Mouse (Mus musculus) spleen, postnatal 10 days (tissue): ENCODE measurements around the gene Egln1.

Experiments
- DNase-seq, 2 experiments: peaks; one replicate each; pipeline ENCODE4 v3.0.0; 2021 to 2022; ENCODE audit warnings: low spot score in 2 of 2

Gene Egln1

DNA sequence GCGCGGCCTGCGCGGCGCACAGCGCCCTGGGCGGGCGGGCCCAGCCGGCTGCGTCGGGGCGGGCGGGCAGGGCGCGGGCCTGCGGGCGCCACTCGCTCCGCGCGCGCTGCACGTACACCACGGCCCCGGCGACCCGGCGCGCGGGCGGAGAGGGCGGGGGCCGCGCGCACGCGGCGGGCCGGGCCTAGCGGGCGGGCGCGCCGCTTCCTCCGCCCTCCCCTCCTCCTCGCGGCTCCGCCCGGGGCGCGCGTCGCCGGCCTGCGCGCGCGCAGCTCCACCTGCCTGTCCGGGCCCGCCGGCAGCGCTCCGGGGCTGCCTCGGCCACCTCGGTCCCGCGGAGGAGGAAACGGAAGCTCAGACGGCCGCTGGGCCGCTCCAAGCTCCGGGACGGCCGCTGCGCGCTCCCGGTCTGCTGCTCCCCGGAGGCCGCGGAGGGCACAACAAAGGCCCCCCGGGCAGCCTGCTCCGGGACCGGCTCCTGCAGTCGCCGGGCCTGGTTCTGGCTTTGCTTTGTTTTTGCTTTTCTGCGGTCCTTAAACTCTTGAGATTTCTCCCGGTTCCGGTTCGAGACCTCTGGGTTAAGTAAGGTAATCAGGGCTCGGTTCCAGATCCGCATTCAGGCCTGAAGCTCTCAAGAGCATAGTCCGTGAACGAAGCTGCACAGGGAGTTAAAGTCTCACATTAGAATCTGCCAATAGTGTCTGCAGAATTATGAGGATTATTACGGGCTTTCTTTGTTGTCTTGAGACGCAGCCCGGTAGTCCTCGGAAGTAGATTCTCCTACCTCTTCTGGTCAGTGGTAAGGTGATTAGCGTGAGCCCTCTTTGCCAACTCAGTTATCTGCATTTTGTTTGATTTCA is at the start of gene Egln1:
Gene Egln1 (minus strand): TSS at position 116 of the 860 bp plus-strand sequence.
- DNase-seq = peak; percentile 67 to 76

- DNase-seq = no peak
Observed at GRCm38 (mm10) chr8:124995776-124996175, 46.7 kb upstream of the Egln1 start.

DNA sequence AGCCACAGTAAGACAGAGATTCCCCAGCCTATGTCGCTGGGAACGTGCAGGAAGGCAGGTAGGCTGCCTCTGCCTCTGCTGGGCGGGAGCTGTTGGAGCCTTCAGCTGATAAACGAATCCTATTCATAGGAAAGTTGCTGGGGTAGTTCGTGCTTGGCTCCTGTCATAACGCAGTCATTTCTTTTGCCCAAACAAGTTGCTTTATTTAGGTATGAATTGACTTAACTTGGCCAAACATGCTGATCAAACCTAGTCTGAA is 42.5 kb upstream of the Egln1 start:
- DNase-seq = no peak

GRCm38 (mm10) chr8:124990923-124991667 is 42.0 kb upstream of the Egln1 start:
- no peak for DNase-seq

DNA sequence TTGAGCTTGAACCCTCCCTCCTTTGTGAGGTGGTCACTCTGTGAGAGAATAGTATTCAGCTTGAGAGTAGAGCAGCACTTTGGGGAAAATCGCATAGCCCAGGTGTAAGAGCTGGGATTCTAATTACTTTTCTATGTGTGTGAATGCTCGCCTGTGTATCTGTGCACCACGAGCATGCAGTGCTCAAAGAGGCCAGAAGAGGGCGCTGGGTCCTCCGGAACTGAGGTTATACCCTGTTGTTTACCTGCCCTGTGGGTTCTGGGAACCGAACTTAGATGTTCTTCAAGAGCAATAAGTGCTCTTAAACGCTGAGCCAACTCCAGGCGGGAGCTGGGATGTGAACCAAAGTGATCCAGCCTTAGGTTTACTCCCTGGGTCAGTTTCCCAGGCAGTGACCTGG is 31.7 kb upstream of the Egln1 start:
- DNase-seq = peak in 1 of 2 experiments; percentile 24

DNA sequence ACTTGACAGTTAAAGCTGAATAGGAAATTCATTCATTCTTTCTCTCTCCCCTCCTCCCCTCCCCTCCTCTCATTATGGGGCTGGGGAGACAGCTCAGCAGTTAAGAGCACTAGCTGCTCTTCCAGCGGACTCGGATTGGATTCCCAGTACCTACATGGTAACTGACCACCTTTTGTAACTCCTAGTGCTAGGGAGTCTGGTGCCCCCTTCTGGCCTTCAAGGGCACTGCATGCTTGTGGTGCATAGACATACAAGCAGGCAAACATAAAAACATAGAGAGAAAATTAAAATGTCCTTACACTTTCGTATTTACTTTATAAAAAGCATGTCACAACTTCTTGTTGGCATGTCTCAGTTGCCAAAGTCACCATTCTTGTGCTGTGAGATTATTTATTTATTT is 30.9 kb upstream of the Egln1 start:
- DNase-seq = peak in 1 of 2 experiments; percentile 37

- DNase-seq = no peak
Observed at GRCm38 (mm10) chr8:124978026-124978425, 28.9 kb upstream of the Egln1 start.

GRCm38 (mm10) chr8:124976211-124976610 is 27.1 kb upstream of the Egln1 start:
- DNase-seq = no peak

GRCm38 (mm10) chr8:124974254-124974653 is 25.1 kb upstream of the Egln1 start:
- no peak for DNase-seq

GRCm38 (mm10) chr8:124973221-124973620 is 24.1 kb upstream of the Egln1 start:
- no peak for DNase-seq

DNA sequence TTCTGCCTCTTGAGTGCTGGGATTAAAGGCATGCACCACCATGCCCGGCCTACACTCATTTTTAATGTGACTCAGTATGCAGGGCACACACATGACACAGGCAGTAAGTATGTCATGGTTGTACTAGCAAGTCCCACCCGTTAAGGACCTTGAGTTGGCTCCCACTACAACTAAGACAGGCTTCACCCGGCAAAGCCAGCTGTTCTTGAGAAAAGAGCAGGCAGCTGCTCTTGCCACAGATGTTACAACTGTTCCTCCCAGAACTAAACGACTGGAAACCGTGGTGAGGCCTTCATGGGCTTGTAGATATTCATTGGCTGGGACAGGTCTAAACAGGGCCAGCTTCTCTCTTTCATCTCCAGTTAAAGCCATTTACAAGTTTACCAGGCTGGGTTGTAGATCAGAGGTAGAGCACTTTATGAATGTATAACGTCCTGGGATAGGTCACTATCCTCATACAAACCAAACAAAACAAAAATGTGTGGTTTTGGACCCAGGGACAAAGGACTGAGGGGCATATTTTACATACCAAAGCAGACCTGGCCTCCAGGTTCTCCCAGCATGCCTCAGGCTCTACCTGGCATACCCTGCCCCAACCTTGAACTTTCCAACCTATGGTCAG is 21.3 kb upstream of the Egln1 start:
- DNase-seq = no peak

- no peak for DNase-seq
Observed at GRCm38 (mm10) chr8:124964966-124965365, 15.8 kb upstream of the Egln1 start.

GRCm38 (mm10) chr8:124963246-124963645 is 14.1 kb upstream of the Egln1 start:
- no peak for DNase-seq

DNA sequence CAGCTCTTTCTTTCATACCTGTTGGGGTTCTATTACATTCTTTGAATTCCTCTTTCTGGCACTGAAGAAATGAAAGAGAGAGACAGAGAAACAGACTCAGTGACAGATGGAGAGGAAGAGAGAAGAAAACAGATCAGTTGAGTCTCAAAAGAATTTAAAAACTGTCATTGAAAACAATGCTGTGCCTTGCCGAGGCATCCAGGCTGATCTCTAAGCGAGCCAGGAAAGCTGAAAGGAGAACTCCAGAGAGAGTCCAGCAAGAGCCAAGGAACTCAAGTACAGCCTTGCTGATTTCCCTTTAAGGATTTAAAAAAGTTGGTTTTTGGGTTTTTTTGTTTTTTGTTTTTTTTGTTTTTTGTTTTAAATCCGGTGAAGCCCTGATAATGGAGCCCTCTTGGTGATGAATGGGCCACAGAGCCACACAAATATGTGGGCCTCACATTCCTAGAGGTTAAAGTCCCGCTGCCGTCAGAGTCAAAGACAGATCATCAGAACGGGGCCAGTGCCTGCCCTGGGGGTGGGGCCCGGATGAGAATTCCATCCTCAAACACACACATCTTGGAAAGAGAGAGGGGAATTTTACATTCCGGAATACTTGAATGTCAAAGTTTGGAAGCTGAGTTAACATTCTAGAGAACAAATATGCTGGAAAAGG is 11.2 kb upstream of the Egln1 start:
- no peak for DNase-seq

DNA sequence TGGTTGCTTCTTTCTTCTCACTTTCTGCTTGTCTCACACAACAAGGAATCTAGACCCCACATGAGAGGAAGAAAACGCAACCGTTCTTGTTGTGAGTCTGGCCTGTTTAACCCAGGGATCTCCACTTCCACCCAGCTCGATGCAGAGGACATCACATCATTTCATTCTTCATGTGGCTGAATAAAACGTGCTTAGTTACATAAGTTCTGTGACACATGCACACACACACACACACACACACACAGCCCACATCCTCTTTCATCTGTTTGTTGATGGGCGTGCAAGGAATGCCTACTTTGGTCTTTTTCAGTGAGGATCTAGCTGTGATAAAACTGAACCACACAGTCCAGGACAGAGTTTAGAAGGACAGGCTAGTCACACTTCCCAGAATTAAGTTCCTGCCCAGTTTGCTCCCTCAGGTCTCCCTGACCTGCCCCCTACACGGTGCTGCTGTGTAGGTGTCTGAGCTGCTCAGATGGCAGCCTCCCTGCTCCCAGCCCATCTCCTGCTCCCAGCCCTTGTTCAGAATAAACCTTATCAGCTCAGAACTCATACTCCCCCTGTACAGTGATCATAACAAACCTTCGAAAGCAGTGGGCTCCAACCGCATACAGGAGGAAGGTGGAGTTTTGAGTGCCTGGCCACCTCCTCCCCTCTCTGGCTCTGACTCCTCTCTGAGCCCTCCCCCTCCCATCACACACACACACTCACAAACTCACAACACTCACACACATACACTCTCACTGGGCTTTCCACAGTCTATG is 10.5 kb upstream of the Egln1 start:
- no peak for DNase-seq

GRCm38 (mm10) chr8:124954572-124955082 is 5.5 kb upstream of the Egln1 start:
- DNase-seq = no peak

DNA sequence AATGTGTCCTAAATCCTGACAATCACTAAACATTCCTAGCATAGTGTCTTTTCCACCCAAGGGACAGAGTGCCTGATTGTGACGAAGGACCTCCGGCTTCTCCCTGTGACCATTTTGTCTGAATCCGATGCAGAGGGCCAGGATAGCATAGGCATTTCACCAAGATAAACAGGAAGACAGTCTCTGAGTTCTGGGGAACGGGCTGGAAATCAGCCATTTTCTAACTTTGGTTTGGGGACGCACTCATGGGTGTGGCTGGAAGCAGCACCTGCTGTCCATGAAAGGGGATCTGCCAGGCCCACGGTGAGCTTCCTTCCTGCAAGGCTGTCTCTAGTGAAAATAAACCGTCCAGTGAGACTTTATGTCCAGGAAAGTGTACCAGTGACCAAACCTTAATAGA is 4.1 kb upstream of the Egln1 start:
- no peak for DNase-seq

DNA sequence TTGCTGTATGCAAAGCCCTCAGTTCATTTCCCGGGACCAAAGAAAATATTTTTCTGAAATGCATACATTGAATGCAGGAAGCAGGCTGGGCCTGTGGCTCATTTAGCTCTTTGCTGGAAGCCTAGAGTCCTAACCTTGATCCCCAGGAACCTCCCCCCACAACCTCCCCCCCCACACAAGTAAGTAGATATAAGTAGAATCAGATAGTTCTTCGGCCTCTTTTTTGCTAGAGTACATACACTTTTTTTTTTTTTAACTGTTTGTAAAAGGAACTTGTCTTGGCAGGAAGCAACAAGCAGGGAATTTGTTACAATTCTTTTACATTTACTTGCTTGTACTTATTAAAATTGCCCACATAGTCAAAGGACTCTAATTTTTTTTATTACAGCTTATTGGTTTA is 1.7 kb upstream of the Egln1 start:
- DNase-seq = no peak

DNA sequence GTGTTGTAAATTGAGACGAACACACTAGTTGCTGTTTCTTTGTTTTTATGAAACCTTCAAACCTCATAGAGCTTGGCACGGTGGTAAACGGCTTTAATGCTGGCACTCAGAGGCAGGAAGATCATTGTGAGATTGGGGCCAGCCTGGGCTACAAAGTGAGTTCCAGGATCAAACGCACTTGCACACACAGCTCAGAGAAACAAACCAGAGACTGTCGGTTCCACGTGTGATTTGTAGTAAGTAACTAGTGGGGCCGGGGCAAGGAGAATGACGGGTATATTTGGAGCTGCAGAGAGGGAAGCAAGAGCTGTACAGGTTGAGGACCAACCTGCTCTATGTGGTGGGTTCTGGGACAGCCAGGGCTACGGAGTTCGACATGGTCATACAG is 939 bp upstream of the Egln1 start:
- peak in 1 of 2 experiments; percentile 10 for DNase-seq

DNA sequence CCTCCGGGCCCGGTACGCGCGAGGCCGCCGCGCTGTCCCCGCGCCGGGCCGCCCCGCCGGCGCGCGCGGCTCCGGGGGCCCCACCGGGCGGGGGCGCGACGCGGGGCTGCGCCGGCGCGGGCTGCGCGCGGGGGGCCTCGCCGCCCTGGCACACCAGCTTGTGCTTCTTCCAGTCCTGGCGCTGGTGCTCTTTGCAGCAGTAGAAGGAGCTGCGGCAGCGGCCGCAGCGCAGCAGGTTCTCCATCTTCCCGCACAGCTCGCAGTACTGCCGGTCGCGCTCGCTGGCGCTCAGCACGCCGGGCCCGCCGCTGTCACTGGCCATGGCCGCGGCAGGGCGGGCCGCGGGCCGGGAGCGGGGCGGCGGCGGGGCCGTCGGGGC is 402 bp downstream of the Egln1 start:
- peak; percentile 32 to 38 for DNase-seq
